Mouse (Mus musculus) adrenal gland, postnatal 36 days (tissue): ENCODE measurements around the gene Fam110c. TPM values are rescaled to one million over a fixed set of nuclear protein-coding genes. Genes with fewer than 3 reads are reported as not detected.

Experiments
- DNase-seq, 2 experiments: peaks; one replicate each; pipeline ENCODE4 v3.0.0; 2021; ENCODE audit warnings: mixed read lengths in 1 of 2
- total RNA-seq, 2 experiments: library from RNA; stranded (reverse); gene quantifications; 2 replicates each; pipeline ENCODE4 v1.2.3; 2021

Fam110c gene
- total RNA-seq, 2 experiments from 2014 or later = 0.66 to 0.72 TPM

DNA sequence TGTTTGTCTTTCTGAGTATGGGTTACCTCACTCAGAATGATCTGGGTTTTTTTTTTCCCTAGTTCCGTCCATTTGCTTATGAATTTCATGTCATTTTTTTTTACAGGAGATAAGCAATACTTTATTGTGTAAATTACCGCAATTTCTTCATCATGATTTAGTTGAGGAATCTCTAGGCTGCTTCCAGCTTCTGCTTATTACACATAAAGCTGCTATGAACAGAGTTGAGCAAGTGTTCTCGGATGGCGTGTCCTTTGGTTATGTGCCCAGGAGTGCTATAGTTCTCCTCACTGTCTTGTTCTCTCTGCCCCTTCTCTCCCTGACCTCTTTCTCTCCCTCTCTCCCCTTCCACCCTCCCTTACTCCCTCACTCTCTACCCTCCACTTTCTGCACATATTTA lies 28.2 kb downstream of the Fam110c start:
- DNase-seq = peak; percentile 31 to 56

DNA sequence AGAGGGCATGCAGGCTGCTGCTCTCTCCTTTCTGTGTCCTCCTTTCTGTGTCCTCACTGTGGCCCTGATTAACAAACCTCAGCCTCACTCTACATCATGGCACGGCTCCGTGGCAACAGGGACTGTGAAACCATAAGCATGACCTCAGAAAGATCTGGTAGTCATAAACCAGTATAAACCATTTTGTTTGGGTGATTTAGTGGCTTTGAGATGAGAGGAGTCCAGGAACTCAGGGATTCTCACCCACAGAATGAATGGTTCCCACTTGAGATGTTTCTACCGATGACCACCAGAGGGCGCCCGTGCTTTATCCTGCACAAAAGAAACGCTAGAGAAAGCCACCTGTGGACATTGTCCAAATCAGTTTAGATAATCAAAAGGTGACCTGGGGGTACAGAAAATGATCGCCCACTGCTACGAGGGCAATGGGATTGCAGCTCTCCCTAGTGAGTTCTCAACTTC lies 42.4 kb downstream of the Fam110c start:
- DNase-seq = peak; percentile 67 to 75

DNA sequence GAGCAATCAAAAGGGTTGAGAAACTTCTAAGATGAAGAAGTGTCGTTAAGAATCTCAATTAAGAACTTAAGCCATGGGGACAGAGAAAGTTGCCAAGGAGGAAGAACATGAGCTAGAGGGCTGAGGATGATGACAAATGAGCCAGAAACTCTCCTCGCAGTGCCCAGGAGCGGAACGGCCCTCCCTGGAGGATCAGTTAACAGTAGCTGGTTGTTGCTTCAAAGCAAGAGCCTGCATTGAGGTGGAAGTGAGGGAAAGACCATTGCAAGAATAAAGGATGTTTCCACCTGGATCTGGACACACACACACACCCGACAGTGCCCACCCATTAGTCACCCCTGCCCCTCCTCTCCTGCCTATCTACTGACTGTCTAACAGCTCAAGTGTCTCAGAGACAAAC lies 46.9 kb downstream of the Fam110c start:
- no peak for DNase-seq

DNA sequence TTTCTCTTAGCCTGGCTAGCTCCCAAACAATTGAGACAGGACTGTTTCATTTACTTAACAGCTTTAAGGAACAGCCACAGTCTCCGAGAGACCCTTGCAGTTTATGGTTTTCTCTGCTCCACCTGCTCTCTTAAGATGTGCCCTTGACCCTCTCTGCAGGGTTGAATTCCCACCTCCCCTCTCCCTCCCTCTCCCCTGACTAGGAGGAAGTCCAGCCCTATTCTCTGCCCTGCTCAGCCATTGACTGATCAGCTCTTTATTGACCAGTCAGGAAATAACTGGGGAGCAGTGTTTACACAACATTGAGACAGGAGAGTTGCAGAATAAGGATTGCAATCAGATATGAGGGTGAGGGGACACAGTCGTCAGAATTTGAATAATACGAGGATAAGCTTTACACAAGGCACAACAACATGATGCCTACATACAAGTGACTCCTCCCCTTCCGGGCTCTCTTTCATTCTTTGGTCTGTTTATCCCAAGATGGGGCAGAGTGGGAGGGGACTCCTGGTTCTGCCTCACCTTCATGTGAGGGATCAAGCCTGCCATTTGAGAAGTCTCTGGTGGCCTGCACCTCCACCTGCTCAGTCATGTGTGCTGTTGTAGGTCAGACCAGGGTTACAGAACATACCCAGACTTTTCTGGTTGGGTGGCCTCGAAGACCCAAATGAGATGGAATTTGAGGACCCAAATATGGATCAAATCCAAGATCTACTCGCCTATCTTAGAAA lies 49.4 kb downstream of the Fam110c start:
- no peak for DNase-seq

DNA sequence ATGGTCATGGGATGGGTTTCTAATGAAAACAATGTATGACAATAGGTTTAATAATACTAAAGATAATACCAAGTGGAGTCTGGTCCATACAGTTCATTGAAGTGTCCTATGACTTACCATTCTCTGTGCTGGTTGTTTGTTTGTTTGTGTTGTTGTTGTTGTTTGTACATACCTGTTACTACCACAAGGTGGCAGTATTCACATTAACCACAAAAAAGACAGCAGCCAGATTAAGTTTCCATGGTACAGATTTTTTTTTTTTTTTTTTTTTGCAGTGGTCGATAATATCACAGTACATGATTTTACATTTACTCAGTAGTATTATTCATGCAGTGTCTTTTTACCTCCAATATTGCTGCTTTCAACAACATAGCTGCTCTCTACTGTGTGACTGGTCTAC lies 52.4 kb downstream of the Fam110c start:
- DNase-seq = no peak

DNA sequence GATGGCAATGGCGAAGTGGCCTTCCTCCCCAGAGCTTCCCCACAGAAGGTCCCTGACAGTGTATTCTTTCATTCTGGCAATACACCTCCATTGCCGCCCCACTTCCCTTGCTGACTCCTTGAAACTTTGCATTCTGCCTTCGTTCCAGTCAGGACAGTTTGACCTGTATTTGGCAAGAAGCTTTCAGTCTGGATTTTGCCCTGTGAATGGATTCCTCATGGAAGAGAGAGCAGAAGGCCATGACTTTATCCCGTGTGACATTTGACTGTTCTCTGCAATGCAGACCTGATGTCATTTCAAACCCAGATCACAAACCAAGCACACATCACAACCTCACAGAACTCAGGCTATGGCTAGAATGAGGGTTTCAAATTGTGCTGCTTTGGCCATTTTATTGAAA lies 55.9 kb downstream of the Fam110c start:
- no peak for DNase-seq

Other genes with a start within 250 kb of the Fam110c start
- gene Alkal2, start 189.5 kb upstream of the Fam110c start, total RNA-seq = 1 to 10 TPM in 1 of 2 experiments, under 1 TPM in 1; 0.16 to 1.3 TPM
- gene Acp1, start 162.3 kb upstream of the Fam110c start, total RNA-seq = 10 to 100 TPM; 51.9 to 62.8 TPM
- gene Sh3yl1, start 162.2 kb upstream of the Fam110c start, total RNA-seq = 1 to 10 TPM; 2.5 to 3.5 TPM
- gene Gm6993, start 166.9 kb downstream of the Fam110c start, total RNA-seq = not detected
- gene Lamb1, start 191.4 kb downstream of the Fam110c start, total RNA-seq = 100 to 1,000 TPM; 121 to 201 TPM